Mouse (Mus musculus) ovary, adult 18-20 months (tissue): Measurements from ENCODE around the gene Mmp15.

Source experiments
- DNase-seq: peaks from one replicate; pipeline ENCODE4 v3.0.0; 2022; ENCODE audit warnings: low spot score, mixed read lengths

The Mmp15 gene

GRCm38 (mm10) chr8:95341721-95342120 is 10.3 kb upstream of the Mmp15 start:
- peak; percentile 77 for DNase-seq

DNA sequence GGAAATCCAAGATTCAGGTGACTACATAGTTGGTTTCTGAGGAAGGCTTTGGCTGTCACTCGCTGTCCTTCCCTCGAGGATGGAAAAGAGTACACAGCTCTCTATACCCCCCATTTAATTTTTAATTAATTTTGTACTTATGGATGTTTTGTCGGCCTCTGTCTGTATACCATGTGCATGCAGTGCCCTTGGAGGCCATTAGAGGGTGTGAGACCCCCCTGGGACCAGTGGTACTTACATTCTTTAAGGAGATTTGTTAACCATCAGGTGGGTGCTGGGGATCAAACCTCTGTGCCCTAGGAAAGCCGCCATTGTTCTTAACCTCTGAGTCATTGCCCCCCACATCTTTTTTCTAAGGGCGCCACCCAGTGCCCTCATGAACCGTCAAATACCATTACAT is 7.4 kb upstream of the Mmp15 start:
- DNase-seq = no peak

DNA sequence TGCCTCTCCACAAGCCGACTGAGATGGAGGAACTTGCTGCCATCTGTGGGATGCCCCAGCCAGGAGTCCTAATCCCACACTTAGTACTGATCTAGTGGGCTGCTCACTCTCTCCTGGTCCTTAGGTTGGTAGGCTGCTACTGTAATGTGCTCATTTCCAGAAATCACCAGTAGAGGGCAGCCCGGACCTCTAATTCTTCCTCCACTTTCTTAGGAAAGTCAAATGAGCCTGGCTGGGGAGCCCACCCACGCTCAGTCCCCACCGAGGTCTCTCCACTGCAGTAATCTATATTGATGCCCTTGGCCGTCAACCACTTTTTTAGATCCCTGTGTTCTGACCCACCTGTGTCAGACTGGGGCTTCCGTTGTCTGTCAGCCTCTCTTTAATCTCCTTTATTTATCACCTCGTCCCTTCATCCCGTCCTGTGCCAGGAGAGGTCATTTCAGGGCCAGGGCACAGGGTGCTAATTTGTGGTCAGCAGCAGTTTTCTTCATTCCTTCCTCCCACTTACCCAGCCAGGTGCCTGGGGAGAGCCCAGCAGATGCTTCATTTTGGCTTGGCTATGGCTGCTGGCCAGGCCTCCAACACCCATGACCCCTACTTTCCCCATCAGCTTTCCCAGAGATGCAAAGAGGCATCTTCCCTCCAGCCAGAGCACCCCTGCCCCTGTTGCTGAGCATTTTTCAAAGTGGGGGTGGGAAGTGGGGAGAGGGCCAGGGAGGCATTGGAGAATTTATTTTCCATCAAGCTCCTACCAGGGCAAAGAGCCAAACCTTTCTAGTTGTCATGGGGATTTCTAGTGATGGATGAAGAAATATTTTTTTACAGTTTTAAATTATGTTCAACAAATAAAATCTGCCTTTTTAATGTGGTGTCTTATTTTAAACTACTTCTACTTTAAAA is 5.2 kb upstream of the Mmp15 start:
- no peak for DNase-seq

DNA sequence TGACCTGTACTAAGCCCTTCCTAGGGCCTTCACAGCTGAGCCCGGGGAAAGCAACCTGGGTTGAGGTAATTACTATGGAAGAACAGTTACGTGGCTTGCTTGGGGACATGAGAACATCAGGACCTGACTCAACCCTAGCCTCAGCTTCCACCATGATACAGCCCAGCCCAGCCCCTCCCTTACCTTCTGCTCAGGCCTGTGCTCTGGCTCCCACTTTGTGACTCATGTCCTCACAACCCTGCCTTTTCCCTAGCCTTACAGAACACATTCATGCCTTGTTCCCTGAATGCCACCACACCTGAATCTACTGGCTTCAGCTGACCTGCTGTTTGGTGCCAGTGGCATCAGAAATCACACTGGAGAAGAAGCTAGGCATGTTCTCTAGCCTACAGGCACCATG is 3.7 kb upstream of the Mmp15 start:
- no peak for DNase-seq

- peak; percentile 59 for DNase-seq
Observed at GRCm38 (mm10) chr8:95348811-95349630, 3.0 kb upstream of the Mmp15 start.

DNA sequence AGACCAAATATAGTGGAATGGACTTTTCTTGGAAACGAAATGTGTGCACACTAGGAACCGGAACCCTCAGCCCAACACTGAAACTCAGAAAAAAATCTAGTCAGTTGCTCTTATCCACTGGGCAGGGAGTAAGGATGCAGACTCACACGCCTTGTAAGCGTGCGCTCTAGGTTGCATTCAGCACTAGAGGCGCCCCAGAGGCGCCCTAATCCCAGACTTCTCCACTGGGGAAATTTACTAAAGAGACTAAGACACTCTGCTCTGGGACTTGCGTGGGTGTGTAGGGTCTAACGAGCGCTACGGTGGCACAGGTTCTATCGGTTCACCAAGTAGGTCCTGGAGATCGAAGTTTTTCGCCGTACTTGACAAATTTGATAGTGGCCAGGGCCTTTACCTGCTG is 607 bp upstream of the Mmp15 start:
- no peak for DNase-seq

- no peak for DNase-seq
Observed at GRCm38 (mm10) chr8:95352871-95353866, 1.1 kb downstream of the Mmp15 start.

- no peak for DNase-seq
Observed at GRCm38 (mm10) chr8:95354606-95355005, 2.5 kb downstream of the Mmp15 start.

GRCm38 (mm10) chr8:95358550-95359411 is 6.7 kb downstream of the Mmp15 start:
- DNase-seq = no peak

GRCm38 (mm10) chr8:95360181-95361015 is 8.3 kb downstream of the Mmp15 start:
- no peak for DNase-seq

DNA sequence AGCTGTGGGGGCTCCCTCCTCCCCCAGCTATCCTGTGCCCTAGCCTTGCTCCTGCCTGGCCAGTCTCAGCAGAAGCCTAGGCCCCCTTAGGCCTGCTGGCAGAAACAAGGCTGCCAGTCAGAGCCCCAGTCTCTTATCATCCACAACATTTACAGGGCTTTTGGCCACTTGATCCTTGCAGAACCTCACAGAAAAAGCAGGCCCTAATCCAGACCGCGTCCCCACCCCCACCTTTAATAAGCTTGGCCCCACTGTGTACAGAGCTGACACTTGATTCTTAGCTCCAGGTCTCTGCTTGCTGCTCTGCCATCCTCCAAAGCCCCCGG is 8.9 kb downstream of the Mmp15 start:
- DNase-seq = no peak

GRCm38 (mm10) chr8:95362272-95362671 is 10.2 kb downstream of the Mmp15 start:
- DNase-seq = peak; percentile 32

DNA sequence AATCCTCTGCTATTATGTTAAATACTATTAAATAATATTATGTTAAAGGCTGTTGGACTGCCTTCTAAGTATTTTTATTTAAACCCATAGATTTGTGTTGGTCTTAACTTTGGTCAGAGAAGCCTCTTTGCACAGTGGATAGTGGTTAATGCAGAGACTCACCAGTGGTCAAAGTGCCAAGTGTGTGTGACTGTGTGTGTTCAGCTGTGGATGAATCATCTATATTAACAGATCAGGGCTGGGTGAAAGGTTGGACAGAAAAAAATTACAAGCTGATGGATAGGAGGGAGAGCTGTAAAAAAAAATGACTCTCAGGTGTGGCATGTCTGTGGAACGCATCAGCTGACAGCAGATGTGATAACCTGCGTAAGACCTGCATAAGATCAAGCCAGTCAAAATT is 11.8 kb downstream of the Mmp15 start:
- no peak for DNase-seq

DNA sequence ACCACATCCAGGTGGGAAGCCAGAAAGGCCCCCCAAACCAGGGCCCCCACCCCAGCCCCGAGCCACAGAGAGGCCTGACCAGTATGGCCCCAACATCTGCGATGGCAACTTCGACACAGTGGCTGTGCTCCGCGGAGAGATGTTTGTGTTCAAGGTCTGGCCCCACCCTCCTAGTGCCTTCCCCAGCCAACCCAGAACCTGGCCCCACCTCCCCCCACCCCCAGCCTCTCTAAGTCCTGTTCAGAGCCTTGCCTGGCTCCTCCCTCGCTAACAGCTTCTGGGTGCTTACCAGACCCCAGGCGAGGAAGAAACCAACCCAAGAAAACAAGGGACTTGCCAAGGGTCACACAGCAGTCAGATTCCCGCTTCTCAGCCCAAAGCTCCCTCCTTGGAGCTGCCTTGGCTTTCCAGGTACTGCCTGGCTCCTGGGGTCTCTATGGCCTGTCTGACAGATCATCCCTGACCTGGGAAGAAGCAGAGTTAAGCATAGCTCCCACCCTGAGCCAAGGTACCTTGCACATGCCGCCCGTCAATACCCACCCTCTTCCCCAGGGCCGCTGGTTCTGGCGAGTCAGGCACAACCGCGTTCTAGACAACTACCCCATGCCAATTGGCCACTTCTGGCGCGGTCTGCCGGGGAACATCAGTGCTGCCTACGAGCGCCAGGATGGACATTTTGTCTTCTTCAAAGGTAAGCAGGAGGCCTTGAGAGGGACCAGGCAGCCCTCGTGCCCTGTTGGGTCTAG is 17.7 kb downstream of the Mmp15 start:
- no peak for DNase-seq

- DNase-seq = no peak
Observed at GRCm38 (mm10) chr8:95373389-95374002, 21.4 kb downstream of the Mmp15 start.

- no peak for DNase-seq
Observed at GRCm38 (mm10) chr8:95374429-95374828, 22.4 kb downstream of the Mmp15 start.

GRCm38 (mm10) chr8:95375374-95375930 is 23.4 kb downstream of the Mmp15 start:
- no peak for DNase-seq

- no peak for DNase-seq
Observed at GRCm38 (mm10) chr8:95376309-95376999, 24.4 kb downstream of the Mmp15 start.
